Mouse (Mus musculus) telencephalon, adult 2 months (tissue): ENCODE measurements around the gene Krtap4-9.
"Not testable (repeated sequence)": the region's sequence is repeated elsewhere in the genome, so short reads cannot be mapped to it uniquely, and the experiment has no call there.

Experiments
- DNase-seq: peaks from one replicate; pipeline ENCODE4 v3.0.0-alpha.2; 2011; ENCODE audit warnings: low read depth, low spot score

The Krtap4-9 gene

GRCm38 (mm10) chr11:99784900-99785299 is at the start of gene Krtap4-9:
TSS of gene Krtap4-9 (plus strand) at chr11:99785200.
- DNase-seq = not testable (repeated sequence)

DNA sequence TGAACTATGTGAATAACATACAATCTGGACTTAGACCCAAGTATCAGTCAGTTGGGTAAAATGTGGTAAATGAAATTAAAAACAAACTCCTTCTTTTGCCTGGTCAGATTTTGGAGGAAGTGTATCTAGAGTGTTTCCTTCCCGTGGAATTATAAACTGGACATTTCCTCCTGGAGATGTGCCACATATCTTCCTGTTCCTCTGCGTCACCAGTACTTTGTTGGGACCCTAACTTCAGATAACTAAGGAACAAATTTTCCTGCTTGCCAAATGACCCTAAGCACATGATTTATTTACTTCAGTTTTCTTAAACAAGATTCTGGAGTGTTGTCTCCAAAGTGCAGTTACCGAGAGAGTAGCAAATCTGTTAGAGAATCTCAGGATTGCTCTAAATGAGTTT is 41.0 kb upstream of the Krtap4-9 start:
- no peak for DNase-seq

- no peak for DNase-seq
Observed at GRCm38 (mm10) chr11:99758877-99759276, 26.1 kb upstream of the Krtap4-9 start.

DNA sequence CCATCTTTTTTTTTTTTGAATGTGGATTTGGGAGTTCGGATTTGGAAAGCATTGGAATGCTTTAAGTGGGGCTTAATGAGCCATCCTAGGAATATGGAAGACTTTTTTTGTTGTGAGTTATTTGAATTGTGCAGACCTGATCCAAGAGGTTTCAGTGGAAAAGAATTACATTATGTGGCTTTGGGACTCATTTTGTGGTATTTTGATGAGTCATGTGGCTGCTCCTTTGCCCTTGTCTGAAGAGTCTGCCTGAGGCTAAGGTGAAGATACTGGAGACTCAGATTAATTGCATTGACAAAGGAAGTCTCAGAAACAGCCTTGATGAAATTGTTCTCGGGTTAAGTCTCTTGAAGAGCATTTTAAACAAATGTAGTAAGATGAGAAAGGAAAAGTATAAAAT is 16.6 kb upstream of the Krtap4-9 start:
- no peak for DNase-seq

- DNase-seq = not testable (repeated sequence)
Observed at GRCm38 (mm10) chr11:99772813-99773212, 12.2 kb upstream of the Krtap4-9 start, which contains the start of gene Gm11595. TSS of gene Gm11595 (minus strand) at chr11:99772913.

DNA sequence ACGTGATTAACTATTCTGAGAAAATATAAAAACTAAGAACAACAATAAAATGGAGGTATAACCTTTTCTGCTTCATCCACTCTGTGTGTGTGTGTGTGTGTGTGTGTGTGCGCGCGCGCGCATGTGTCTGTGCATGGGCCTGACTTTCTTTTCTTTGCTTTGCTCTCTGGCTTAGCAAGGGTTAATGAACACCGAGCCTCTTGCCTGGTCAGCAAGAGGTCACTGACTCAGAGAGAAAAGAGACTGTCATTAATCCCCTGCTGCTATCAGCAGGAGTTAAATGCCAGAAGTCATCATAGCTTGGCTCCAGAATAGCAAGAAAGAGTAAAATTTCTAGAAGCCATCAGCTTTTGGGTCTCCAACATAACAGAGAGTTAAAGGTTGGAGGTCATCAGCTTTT is 6.6 kb upstream of the Krtap4-9 start:
- DNase-seq = no peak

DNA sequence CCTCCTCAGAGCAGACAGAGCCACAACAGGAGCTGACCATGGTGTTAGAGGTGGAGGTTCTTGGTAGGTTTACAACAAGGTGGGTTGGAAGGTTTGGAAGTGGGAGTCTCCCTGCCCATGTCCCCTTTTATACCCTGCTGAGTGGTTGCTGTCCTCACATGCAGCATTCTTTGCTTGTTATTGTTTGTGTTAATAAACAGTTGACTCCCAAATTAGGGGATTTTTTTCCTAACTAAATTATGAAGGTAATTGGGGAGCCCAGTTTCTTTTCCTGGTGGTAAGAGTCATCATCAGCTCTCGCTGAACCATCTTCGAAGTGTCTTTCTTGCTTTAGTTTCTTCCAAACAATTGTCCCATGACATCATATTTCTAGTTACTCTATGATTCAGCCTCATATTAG is 4.4 kb upstream of the Krtap4-9 start, which contains the start of gene Krtap4-8:
Gene Krtap4-8 (minus strand): TSS at position 101 of the 400 bp plus-strand sequence.
- DNase-seq = no peak

GRCm38 (mm10) chr11:99793367-99793766 is 8.4 kb downstream of the Krtap4-9 start, which contains the start of gene Gm11596:
TSS of gene Gm11596 (minus strand) at chr11:99793467.
- no peak for DNase-seq

GRCm38 (mm10) chr11:99798832-99799231 is 13.8 kb downstream of the Krtap4-9 start, which contains the start of gene Gm11569:
TSS of gene Gm11569 (minus strand) at chr11:99798932.
- not testable (repeated sequence) for DNase-seq

DNA sequence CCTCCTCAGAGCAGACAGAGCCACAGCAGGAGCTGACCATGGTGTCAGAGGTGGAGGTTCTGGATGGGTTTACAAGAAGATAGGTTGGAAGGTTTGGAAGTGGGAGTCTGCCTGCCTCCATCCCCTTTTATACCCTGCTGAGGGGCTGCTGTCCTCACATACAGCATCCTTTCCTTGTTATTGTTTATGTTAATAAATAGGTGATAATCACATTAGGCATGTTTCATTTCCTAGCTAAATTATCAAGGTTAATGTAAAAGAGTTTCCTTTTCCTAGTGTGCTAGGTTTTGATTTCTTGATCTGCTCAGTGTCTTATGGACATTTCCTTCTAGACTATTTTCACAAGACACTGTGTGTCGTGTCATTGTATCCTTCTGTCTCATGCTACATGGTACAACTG is 19.3 kb downstream of the Krtap4-9 start, which contains the start of gene Gm11554:
Gene Gm11554 (minus strand): TSS at position 101 of the 400 bp plus-strand sequence.
- DNase-seq = not testable (repeated sequence)

GRCm38 (mm10) chr11:99809792-99810191 is 24.8 kb downstream of the Krtap4-9 start, which contains the start of gene Krtap4-13:
TSS of gene Krtap4-13 (minus strand) at chr11:99809892.
- DNase-seq = not testable (repeated sequence)

DNA sequence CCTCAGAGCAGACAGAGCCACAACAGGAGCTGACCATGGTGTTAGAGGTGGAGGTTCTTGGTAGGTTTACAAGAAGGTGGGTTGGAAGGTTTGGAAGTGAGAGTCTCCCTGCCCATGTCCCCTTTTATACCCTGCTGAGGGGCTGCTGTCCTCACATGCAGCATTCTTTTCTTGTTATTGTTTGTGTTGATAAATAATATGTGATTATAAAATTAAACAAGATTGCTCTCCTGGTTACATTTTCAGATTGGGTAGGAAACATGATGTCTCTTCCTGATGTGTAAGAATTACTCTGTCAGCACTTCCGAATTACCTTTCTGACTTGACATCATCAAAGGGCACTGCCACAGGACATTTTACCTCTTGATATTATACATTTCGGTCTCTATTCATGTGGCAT is 30.6 kb downstream of the Krtap4-9 start, which contains the start of gene Gm11564:
Gene Gm11564 (minus strand): TSS at position 101 of the 400 bp plus-strand sequence.
- not testable (repeated sequence) for DNase-seq
